Mouse (Mus musculus): ENCODE data around the gene Ugt1a6a.

Ugt1a6a gene

DNA sequence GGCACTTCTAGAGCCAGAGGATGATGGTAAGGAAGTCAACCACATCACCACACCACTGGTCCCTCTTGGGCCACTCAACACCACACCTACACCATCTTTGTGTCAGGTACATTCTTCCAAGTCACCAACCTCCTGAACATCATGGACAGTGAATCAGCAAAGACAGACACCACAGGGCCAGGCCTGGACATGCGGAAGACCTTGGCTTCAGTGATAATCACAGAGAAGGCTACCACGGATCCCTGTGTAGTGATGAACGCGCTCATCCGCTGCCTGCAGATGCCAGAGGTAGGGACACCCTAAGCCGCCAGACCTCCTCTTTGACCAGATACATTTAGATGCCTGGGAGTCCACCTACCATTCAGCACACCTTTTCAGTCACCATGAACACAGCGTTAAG lies 93.5 kb downstream of the Ugt1a6a start:
- DNase-seq (ENCODE audit: low read depth, low spot score), result no peak

DNA sequence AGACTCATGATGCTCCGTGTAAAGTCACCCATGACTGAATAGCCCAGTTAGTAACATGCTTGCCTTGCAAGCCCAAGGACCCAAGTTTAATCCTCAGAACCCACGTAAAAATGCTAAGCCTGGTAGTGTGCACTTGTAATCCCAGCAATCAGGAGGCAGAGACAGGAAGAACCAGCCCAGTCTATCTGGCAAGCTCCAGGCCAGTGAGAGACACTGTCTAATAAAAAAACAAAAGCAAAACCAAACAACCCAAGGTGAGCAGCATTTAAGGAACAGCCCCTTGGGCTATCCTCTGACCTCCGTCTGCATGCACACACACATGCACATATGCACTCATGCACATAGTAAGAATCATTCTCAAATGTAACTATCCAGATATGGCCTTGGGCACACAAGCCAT lies 95.0 kb downstream of the Ugt1a6a start:
- DNase-seq (ENCODE audit: low read depth, low spot score), result no peak

DNA sequence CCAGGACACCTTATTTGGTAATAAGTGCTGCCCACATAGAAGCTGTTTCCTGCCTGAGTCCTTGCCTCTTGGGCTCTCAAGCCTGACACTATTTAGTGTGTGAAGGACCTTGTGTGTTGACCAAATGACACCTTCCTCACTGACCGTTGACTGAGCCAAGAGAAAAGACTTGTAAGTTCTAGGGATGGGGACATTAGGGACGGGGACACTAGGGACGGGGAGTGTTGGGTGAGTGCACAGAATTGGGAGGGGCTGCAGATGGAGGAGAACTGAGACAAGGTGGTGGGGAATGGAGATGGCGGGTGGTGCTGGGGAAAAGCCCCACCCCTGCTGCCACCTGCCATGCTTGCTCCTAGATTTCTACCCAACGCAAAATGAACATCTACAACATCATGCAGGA lies 95.4 kb downstream of the Ugt1a6a start:
- no peak for DNase-seq (ENCODE audit: low read depth, low spot score)

DNA sequence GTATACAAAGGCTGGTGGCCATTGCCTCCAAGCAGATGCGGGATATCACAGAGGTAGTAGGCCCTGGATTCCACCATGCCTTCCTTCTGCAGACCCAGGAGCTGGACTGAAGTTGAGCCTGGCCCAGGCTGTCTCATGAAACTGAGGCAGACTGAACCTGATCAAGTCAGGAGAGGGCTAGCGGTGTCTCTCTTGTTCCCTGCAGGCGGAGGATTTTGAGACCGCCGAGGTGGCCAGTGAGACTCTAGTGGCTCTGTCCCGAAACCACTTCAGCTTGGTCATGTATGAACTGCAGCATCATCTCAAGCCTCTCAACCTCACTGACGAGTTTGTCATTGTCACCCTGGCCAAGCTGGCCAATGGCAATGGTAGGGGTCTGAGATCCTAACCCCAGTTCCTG lies 95.8 kb downstream of the Ugt1a6a start:
- no peak for DNase-seq (ENCODE audit: low read depth, low spot score)

DNA sequence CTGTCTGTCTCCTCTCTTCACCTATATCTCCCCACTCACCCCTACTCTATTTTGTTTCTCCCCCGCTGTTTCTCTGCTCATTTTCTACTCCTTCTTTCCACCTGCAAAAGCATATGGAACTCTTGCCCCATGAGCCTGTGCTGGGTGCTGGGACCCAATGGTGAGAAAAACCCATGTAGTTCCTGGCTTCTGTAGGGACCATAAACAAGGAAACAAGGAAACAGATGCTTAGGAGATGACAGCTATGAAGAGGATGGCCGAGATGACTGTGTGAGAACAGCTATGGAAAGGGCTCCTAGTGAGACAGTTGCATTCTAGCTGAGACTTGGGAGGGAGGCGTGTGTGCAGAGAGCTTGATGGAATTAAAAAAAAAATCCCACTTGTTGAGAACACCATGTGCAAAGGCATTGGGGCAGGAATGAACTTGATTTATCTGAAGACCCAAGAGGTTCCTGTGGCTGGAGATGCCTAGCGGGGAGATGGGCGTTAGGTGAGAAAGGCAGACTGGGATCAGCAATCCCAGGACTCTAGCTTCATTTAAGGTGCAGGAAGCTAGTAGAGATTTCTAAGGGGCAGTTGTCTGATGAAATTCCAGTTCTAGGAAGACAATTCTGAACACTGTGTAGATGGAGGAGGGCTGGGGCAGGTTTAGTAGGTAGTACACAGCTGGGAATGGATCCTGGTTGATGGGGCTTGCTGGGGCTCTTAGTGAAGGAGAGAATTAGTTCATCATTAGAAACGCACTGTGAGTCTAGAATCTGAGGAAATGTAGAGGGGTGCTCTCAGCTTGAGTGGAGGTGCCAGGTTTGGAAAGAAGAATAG lies 96.6 kb downstream of the Ugt1a6a start:
- DNase-seq (ENCODE audit: low read depth, low spot score), result no peak

DNA sequence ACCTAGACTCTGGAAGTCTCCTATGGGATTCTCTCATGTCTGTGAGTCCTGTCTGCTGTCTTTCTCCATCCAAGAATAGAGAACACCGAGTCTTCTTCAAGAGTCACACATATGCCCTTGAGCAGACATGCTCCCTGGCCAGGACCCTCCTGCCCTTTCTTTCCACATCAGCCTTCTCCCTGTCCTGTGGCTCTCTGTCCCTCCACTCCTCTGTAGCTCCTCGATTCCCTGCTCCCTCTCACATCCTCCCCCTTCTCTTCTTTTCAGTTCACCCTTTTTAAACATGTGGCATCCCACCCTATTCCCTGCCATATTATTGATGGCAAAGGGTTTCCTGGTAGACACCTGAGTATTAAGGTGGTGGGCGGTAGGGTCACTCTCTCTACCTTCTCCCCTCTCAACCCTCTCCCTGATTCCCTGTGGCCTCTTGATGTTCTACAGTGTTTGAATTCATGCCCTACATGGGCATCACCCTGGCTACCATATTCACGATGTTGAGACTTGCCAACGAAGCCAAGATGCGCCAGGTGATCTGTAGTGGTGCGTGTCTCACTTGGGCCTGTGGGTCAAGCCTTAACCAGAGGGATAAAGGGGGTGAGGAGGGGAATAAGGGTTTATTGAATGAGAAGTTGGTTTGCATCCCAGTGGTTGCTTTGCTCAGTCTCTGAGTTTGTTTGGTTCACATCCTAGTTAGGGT lies 97.3 kb downstream of the Ugt1a6a start:
- no peak for DNase-seq (ENCODE audit: low read depth, low spot score)

DNA sequence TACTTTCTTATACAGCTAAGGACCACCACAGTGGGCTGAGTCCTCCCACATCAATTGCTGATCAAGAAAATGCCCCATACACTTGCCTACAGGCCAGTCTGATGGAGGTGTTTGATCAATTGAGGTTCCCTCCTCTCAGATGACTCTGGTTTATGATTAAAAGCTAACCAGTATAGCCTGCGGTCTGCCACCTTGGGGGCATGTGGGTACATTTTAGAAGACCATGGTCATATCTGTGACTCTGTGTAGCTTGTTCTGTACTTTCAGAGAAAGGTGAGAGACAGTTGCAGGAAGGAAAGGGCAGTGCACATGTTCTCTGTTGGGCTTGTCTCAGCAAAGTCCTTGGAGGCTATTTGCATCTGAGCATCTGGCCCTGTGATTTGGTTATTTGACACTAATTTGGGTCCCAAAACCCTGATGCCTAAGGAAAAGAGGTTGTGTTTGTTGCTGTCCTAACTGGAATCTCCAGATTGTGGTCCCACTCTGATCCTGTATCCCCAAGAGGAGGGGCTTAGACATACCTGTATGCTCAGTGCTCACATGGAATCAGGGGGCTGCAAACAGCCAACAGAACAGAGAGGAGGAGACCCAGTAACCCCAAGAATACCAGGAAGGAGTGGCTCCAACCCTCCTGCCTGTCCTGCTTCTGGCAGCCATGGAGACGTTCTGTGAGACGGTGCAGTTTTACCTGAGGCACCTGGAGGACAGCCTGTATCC lies 98.2 kb downstream of the Ugt1a6a start:
- DNase-seq (ENCODE audit: low read depth, low spot score), result no peak

DNA sequence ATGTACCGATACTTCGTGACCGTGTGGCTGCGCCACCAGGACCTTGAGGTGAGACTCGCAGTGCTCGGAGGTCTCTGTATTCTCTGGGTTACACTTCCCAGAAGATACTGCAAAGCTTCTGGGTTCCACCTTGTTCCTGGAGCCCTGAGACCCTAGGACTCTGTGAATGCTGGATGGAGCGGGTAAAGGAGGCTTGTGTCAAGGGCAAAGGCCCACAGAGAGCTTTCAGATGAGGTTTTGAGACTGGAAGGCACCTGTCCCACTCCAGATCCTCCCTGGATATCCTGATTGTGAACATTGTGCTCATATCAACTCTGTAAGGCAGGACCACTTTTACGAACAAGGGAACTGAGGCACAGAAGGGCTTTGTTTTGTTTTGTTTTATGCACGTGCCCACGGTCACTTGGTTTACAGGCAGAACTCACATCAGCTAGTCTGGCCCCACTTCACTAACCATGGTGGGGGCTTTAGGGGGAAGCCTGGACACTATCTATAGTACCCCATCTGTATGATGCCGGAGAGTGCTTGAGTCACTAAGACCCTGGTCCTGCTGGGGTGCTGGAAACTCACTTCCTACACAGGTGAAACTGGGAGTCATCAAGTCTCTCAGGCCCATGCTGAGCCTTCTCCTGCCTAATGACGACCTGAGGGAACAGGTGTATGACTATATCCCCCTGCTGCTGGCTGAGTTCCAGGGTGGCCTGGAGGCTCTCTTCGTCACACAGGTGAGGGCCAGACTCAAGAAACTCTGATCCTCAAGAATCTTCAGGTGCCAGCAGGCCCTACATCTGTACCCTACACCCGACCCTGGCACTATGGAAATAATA lies 99.0 kb downstream of the Ugt1a6a start:
- DNase-seq (ENCODE audit: low read depth, low spot score), result no peak

DNA sequence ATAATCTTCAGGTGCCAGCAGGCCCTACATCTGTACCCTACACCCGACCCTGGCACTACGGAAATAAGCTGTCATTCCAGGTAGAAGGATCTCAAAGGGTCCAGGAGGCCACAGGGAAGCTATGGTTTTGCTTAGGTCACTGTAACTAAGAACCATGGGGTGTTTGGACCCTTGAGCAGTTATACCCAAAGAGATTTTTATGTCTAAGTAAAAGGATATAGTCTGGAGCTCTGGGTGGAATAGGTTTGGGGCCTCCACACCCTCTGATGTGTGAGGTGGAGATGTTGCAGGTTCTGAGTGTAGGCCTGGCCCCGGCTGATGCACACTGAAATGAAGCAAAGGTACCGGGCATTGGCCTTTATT lies 99.6 kb downstream of the Ugt1a6a start:
- no peak for DNase-seq (ENCODE audit: low read depth, low spot score)

DNA sequence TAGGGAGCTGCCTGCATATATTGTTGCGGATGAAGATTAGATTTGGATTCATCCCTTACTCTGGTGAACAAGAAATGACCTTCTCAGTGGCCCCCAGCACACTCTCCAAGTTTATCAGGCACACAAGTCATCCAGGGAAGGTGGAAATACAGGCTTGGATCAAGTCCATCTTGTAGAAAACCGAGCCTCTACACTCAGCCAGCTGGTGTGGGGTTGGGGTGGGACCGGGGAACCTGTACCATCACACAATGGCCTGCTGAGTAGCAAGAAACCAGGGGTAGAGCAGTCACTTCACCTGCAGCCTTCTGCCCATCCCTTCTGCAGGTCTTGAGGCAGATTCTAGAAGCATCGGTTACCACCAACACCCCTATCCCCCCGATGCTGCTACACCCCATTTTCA lies 100.0 kb downstream of the Ugt1a6a start:
- DNase-seq (ENCODE audit: low read depth, low spot score), result no peak

DNA sequence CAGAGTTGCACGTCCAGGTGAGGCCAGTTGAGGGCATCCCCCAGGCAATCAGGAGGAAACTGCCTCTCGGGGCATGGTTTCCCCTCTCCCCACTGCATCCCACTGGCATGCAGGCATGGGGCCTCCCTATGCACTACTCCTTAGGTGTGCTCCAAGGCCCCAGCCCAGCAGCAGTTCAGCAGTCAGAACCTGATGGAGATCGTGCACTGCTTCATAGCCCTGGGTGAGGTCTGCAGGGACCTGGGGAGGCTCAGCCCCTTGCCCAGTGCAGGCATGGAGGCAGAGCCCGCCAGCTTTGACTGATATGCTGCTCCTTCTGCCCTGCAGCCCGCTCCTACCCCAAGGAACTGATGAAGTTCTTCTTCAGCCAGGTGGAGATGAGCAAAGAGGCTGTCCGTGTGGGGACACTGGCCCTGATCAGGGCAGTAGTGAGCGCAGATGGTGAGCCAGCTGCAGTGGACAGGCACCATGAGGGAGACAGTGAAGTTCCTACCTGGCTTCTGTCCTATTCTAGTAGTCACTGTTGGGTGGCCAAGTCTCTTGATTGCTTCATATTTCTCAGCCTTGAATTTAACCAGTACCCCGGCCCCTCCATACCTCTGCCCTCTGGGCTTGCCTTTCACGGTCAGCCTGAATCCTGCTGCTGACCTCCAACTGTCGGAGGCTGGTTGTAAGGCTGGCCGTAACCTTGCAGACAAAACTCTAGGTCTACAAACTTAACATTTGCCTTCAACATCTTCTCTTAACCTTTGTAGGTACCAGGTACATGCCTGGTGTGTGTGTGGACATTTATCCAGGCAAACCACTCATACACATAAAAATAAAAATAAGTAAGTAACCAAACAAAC lies 100.7 kb downstream of the Ugt1a6a start:
- DNase-seq (ENCODE audit: low read depth, low spot score), result no peak

DNA sequence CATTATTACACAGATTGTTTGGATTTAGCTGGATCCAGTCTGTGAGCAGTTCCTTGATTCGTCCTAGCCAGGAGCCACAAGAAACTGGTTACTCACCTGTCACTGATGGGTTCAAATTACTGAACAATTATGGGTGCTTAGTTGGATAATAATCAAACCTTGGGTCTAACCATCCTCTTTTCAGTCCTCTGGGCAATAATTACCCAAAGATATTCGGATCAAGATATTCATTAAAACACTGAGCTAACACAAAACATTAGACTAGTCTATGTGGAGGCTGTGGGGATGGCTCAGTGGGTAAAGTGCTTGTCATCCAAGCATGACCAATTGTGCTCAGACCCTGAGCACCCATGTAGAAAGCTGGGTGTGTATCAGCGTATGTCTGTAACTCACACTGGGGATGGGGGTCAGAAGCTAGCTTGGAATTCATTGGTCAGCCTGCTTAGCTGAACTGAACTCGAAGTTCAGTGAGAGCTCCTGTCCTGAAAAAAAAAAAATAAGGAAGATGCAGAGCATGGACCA lies 101.3 kb downstream of the Ugt1a6a start:
- DNase-seq (ENCODE audit: low read depth, low spot score), result no peak

DNA sequence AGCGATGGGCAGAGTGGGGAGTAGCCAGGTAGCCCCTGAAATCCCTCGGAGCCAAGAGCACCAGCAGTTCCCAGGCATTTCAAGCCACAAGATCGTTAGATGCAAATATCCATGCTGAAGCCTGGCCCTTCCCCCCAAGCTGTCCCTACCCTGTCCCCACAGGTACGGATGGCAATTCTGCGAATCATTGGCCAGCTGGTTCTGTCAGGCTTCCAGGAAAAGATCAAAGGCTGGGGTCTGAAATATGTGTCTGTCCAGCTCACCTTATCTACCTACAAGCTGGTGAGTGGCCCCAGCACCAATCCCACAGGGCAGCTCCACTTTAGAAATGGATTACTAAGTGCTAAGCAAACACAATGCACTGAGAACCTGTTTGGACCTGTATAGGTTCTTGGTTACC lies 102.7 kb downstream of the Ugt1a6a start:
- DNase-seq (ENCODE audit: low read depth, low spot score), result no peak

DNA sequence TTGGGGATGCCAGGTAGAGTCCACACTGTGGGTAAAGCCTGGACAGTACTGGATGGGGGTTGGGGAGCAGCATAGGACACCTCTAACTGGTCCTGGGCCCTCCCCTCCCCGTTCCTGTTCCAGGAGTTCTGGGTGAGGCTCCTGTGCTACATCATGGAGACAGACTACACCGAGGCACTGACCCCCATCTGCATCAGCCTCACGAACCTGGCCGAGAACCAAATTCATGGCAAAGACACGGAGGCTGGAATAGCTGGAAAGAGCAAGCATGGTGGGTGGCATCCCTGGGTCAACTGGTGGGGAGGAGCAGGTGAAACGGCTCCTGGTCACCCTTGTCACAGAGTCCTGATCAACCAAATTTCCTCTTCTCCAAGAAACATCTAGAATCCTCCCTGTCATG lies 104.2 kb downstream of the Ugt1a6a start:
- DNase-seq (ENCODE audit: low read depth, low spot score), result no peak

DNA sequence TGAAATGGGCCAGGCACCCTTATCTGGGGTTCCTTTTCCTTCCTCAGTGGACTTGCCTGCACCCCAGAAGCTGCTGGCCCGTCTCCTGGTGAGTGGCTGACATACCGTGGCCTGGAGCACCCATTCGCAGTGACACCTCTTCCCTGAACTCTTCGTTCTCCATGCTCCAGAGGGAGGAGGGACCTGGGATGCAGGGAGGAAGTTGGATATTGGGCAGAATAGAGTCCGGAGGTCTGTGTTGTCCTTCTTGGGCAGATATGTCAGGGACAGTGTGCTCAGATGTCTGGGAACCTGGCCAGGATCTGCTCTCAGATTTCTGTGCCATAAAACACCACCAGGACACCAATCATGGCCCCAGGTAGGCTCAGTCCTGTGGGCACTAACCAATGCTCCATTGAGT lies 105.5 kb downstream of the Ugt1a6a start:
- no peak for DNase-seq (ENCODE audit: low read depth, low spot score)

DNA sequence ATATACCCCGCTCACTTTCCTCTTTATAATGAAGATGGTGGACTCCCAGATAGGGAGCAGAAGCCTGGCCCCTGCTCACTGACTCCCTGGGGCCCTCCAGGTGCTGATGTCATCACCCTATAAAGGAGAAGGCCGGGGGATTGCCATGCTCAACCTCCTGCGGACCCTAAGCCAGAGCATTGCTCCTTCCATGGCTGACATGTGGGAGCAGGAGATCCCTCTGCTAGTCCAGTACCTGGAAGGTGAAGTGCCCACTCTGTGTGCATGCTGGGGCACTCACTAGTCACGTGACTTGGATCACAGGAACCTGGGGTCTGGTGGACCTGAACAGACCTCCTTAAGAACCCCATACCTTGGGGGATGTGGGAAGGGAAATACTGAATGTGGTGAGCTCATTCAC lies 106.0 kb downstream of the Ugt1a6a start:
- DNase-seq (ENCODE audit: low read depth, low spot score), result no peak

DNA sequence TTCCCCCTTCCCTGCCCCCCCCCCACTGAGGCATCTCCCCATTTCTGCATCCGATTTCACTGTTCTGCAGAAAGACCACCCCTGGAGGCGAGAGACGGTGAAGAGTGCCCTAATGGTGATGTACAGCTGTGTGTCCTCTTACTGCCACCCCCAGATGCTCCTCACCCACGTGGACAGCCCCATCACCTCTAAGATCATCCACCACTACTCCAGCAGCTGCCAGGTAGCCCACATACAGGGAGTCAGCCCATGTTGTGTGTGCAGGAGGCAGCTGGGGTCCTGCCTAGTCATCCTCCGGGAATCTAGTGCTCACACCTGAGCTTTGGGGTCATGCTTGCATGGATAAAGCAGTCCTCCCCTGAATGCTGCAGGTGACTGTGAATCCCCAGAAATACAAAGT lies 109.3 kb downstream of the Ugt1a6a start:
- DNase-seq (ENCODE audit: low read depth, low spot score), result no peak

DNA sequence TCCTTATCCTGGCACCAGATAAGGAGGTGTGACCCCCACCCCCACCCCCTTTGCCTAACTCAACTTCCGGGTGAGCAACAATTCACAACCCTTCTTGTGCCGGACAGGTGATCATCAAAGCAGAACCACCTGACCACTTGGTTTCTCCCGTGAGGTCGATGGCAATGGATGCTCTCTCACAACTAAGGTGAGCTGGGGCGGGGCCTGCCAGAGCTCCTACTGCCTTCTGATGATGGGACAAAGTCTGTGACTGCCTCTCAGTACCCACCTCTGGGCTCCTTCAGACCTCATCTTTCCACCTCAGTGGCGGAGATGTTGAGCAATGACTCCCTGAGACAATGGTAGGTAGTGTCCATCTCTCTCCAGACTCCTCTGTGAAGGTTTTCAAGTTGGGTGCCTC lies 111.3 kb downstream of the Ugt1a6a start:
- no peak for DNase-seq (ENCODE audit: low read depth, low spot score)

DNA sequence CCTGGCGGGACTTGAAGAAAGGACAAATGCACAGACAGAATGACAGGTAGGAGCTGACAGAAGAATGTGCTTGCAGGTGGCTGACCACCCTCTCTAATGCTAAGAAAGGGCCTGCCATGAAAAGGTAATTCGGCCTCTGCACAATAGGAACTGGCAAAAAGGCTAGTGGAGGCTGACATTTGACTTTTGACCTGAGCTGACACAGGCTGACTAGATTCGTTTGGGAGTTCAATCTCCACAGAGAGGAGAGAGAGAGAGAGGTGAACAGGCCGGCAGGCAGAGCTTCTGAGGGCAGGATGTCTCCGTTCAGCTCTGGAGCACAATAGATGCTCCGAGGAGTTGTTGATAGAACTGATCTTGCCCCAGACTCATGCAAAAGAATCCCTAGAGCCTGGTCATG lies 111.8 kb downstream of the Ugt1a6a start:
- DNase-seq (ENCODE audit: low read depth, low spot score), result no peak

DNA sequence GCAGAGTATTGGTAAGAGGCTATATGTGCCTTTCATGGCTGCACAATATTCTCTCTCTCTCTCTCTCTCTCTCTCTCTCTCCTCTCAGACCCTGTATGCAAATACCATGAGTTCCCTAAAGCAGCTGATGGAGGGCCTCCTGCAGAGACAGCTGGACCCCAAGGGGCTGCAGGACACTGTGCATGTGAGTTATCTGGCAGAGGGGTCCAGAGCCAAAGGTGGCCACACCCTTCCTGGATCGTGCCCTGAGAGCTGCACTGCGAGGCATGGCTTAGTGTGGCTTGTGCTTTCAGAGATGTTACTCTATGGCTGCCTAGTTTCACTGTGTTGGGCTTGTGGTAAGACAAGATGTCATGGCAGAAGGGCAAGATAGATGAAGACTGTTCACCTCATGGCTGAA lies 113.1 kb downstream of the Ugt1a6a start:
- DNase-seq (ENCODE audit: low read depth, low spot score), result no peak

DNA sequence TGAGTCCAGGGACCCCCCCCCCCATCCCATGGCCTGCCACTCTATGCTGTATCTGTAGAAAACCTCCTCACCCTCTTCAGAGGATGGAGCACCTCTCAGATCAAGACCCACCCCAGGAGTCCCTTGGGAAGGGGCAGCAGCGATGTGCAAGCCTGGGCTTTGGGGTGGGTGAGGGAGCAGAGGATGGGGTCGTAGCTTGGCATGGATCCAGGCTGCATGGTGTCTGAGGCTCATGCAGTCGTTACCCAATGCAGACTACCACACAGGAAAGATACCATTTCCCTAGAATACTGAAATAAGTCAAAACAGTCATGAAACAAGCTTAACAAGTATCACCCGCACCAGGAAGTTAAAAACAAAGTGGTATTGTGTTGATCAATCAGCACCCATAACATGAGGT lies 114.0 kb downstream of the Ugt1a6a start:
- no peak for DNase-seq (ENCODE audit: low read depth, low spot score)

Data from mesoderm, embryonic 11.5 days (tissue).